Mouse (Mus musculus) megakaryocyte, embryonic 14.5 days (primary cell): Measurements from ENCODE around the gene Gm20604. TPM values are rescaled to one million over a fixed set of nuclear protein-coding genes. Genes with fewer than 3 reads are reported as not detected.

Experiments used
- H3K27me3 ChIP-seq: replicated peaks from 2 replicates; pipeline ENCODE3; 2012; ENCODE audit warnings: inconsistent platforms
- H3K36me3 ChIP-seq: replicated peaks from 2 replicates; pipeline ENCODE3; 2012; ENCODE audit warnings: low read length, inconsistent platforms, mixed read lengths
- H3K4me1 ChIP-seq: 2 replicates; pipeline ENCODE4 v1.6.1; 2012; ENCODE audit warnings: inconsistent platforms
- H3K4me3 ChIP-seq: replicated peaks from 2 replicates; pipeline ENCODE3; 2012; ENCODE audit warnings: moderate library complexity, mild to moderate bottlenecking, inconsistent platforms
- H3K9me3 ChIP-seq: 2 replicates; pipeline ENCODE4 v1.6.1; 2012; ENCODE audit warnings: inconsistent platforms
- FLI1 ChIP-seq: IDR thresholded peaks from 2 replicates; pipeline ENCODE4 v1.6.1; 2012; ENCODE audit warnings: low read length, inconsistent platforms, mixed read lengths
- GATA1 ChIP-seq: IDR thresholded peaks from 3 replicates; pipeline ENCODE4 v1.6.1; 2012; ENCODE audit warnings: mixed read lengths, low read length, inconsistent platforms, borderline replicate concordance
- polyA plus RNA-seq: library from polyadenylated mRNA; stranded (reverse); fragments of >175 nt; gene quantifications from 2 replicates; pipeline ENCODE4 v1.2.3, GENCODE M21; 2012; ENCODE audit warnings: low replicate concordance; ENCODE audit not compliant: insufficient read depth

The Gm20604 gene
- polyA plus RNA-seq, 1 experiment: 0.82 TPM

GRCm38 (mm10) chr12:102743036-102743588 lies 15.4 kb downstream of the Gm20604 start:
- peaks cover 38% of the 10 kb centered on the region for H3K4me1 ChIP-seq
- no peaks in the 10 kb centered on the region for H3K9me3 ChIP-seq
- H3K27me3 ChIP-seq: no peaks in the 10 kb centered on the region
- H3K36me3 ChIP-seq: peaks cover 22% of the 10 kb centered on the region
- peak overlapping the region; percentile 93 for H3K4me3 ChIP-seq
- TF ChIP-seq GATA1: no peak
- TF ChIP-seq FLI1: no peak

- Histone ChIP-seq H3K4me3 (no peak overlapping the region), H3K36me3 (peaks cover 18% of the 10 kb centered on the region), H3K4me1 (peaks cover 34% of the 10 kb centered on the region), H3K27me3 (no peaks in the 10 kb centered on the region), H3K9me3 (0 out of 2 replicates have a peak, but pooled peaks cover under 1% of the 10 kb centered on the region)
- no peak for TF ChIP-seq GATA1
- no peak for TF ChIP-seq FLI1
Measured at GRCm38 (mm10) chr12:102742056-102742455, 16.4 kb downstream of the Gm20604 start.

DNA sequence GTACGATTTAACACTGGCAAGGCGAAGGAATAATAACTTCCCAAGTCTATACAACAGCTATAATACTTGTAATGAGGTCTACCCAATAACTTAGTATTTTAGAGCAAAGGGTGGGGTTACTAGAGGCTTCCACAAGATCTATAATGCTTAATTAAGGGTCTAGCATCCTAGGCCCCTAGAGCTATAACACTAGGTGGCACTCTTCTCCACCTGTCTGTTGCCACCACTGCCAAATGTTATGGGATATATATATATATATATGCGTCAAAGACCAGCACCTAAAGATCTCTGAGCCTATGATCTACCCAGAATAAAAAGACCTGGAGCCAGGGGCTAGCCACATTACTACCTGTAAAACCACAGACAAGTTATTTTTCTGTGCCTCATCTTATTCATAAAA lies 18.2 kb downstream of the Gm20604 start:
- TF ChIP-seq GATA1: no peak
- no peak for TF ChIP-seq FLI1
- H3K9me3 ChIP-seq: peaks cover 6% of the 10 kb centered on the region

DNA sequence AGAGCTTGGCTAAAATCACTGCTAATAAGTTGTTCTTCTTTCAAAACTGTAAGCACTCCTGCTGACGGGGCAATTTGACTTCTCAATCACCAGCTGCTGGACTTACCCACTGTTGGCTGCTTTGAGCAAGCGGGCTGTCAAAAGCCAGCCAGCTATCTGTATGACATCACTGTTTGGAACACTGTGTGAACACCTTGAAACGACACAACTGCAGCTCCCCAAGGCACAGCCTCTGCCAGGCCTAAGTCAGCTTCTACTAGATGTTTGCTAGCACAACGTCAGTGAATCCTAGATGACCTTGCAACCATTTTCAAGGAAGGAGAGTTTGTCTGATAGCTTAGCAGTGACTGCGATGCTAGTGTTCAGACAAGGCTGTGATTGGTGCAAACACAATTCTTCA lies 19.4 kb downstream of the Gm20604 start:
- H3K9me3 ChIP-seq: peaks cover 6% of the 10 kb centered on the region
- TF ChIP-seq GATA1: no peak
- no peak for TF ChIP-seq FLI1
- H3K4me1 ChIP-seq: peaks cover 45% of the 10 kb centered on the region
- H3K27me3 ChIP-seq: no peaks in the 10 kb centered on the region
- H3K36me3 ChIP-seq: peaks cover 11% of the 10 kb centered on the region
- no peak overlapping the region for H3K4me3 ChIP-seq

More for the DNA sequence above, 18.2 kb downstream of the Gm20604 start:
- no peaks in the 10 kb centered on the region for H3K27me3 ChIP-seq
- peaks cover 43% of the 10 kb centered on the region for H3K4me1 ChIP-seq
- H3K4me3 ChIP-seq: no peak overlapping the region
- peaks cover 11% of the 10 kb centered on the region for H3K36me3 ChIP-seq

GRCm38 (mm10) chr12:102733381-102733780 lies 25.1 kb downstream of the Gm20604 start:
- Histone ChIP-seq H3K4me3 (no peak overlapping the region), H3K36me3 (peaks cover 5% of the 10 kb centered on the region), H3K4me1 (peaks cover 71% of the 10 kb centered on the region), H3K27me3 (no peaks in the 10 kb centered on the region), H3K9me3 (peaks cover 6% of the 10 kb centered on the region)
- TF ChIP-seq FLI1 (no peak), GATA1 (no peak)

GRCm38 (mm10) chr12:102730798-102731619 lies 27.5 kb downstream of the Gm20604 start:
- TF ChIP-seq GATA1 (no peak), FLI1 (no peak)
- H3K4me3 ChIP-seq: no peak overlapping the region
- peaks cover 68% of the 10 kb centered on the region for H3K4me1 ChIP-seq
- no peaks in the 10 kb centered on the region for H3K36me3 ChIP-seq
- H3K9me3 ChIP-seq: peaks cover 7% of the 10 kb centered on the region
- peaks cover 2% of the 10 kb centered on the region for H3K27me3 ChIP-seq

GRCm38 (mm10) chr12:102729855-102730797 lies 28.3 kb downstream of the Gm20604 start:
- TF ChIP-seq FLI1 (no peak), GATA1 (no peak)
- H3K27me3 ChIP-seq: peaks cover 2% of the 10 kb centered on the region
- peak overlapping the region; percentile 78 for H3K4me3 ChIP-seq
- peaks cover 7% of the 10 kb centered on the region for H3K9me3 ChIP-seq
- no peaks in the 10 kb centered on the region for H3K36me3 ChIP-seq
- H3K4me1 ChIP-seq: peaks cover 68% of the 10 kb centered on the region

DNA sequence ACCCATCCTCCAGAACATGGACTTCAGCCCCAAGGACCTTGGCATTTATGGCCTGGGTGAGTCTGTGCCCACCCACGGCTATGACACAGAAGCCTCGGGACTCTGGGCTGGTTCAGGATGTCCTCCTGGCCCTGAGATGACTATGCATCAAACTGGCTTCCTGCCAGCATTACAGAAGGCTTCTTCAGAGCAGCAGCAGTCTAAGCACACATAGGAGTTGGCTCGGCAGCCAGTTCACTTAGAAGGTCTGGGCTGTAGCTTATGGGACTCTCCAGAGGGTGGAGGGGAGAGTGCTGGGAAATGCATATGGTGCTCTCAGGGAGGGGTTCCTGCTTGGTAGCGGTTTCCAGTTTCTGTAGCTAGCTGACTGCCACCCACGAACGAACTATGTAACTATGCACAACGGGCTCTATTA lies 32.7 kb downstream of the Gm20604 start:
- Histone ChIP-seq H3K9me3 (peaks cover 7% of the 10 kb centered on the region), H3K4me1 (peaks cover 41% of the 10 kb centered on the region), H3K4me3 (peak overlapping the region; percentile 38), H3K36me3 (no peaks in the 10 kb centered on the region), H3K27me3 (peaks cover 2% of the 10 kb centered on the region)
- TF ChIP-seq GATA1 (no peak), FLI1 (no peak)

DNA sequence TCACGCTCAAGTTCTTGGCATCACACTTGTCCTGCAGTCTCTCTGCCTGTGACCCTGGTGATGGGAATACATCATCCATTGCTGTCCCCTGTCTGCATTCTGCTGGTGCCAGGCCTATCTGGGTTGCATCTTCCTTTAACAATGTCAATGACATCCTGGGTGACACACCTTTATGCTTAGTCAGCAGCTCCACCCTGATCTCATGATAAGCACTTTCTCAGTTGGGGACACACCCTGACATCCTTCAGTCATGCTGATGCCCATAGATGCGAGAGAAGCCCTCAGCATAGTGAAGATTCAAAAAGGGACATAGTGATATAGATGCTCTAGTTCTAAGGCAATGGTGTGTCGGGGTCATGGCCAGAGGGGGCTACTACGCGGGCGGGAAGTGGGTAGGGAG lies 33.3 kb downstream of the Gm20604 start:
- H3K4me3 ChIP-seq: peak overlapping the region; percentile 4
- no peak for TF ChIP-seq GATA1
- no peak for TF ChIP-seq FLI1

DNA sequence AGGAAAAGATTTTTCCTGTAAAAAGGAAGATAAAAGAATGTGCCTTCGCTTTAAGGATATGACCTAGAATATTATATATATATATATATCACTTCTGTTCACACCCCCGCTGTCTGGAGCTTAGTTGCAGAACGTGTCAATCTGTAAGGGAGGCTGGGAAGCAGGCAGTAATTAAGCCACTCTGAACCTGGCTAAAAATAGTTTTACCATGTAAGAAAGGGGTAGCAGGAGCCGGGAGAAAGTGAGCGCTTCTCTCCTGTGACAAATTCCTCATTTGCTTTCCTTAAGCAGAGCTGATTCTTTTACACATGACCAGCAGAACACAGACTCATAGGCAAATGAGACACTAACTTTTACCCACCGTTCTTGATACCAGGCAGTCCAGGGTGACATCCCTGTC lies 34.6 kb downstream of the Gm20604 start:
- H3K4me1 ChIP-seq: peaks cover 30% of the 10 kb centered on the region
- H3K9me3 ChIP-seq: peaks cover 7% of the 10 kb centered on the region
- no peaks in the 10 kb centered on the region for H3K36me3 ChIP-seq
- peaks cover 2% of the 10 kb centered on the region for H3K27me3 ChIP-seq
- H3K4me3 ChIP-seq: no peak overlapping the region
- TF ChIP-seq GATA1: no peak
- TF ChIP-seq FLI1: no peak

More for the DNA sequence above, 33.3 kb downstream of the Gm20604 start:
- peaks cover 7% of the 10 kb centered on the region for H3K9me3 ChIP-seq
- H3K27me3 ChIP-seq: peaks cover 2% of the 10 kb centered on the region
- H3K4me1 ChIP-seq: peaks cover 36% of the 10 kb centered on the region
- H3K36me3 ChIP-seq: no peaks in the 10 kb centered on the region
